Mouse (Mus musculus): ENCODE measurements around the gene Rnasek. TPM values are rescaled to one million over a fixed set of nuclear protein-coding genes. Genes with fewer than 3 reads are reported as not detected.
A peak's percentile ranks its signal among the peaks of the same experiment; 100 is the strongest.

The Rnasek gene
- 136 and 148 TPM in 2 replicates for polyA plus RNA-seq (2016; fragmentation: Nextera tagmentation; extraction: Ambion mirVana)

DNA sequence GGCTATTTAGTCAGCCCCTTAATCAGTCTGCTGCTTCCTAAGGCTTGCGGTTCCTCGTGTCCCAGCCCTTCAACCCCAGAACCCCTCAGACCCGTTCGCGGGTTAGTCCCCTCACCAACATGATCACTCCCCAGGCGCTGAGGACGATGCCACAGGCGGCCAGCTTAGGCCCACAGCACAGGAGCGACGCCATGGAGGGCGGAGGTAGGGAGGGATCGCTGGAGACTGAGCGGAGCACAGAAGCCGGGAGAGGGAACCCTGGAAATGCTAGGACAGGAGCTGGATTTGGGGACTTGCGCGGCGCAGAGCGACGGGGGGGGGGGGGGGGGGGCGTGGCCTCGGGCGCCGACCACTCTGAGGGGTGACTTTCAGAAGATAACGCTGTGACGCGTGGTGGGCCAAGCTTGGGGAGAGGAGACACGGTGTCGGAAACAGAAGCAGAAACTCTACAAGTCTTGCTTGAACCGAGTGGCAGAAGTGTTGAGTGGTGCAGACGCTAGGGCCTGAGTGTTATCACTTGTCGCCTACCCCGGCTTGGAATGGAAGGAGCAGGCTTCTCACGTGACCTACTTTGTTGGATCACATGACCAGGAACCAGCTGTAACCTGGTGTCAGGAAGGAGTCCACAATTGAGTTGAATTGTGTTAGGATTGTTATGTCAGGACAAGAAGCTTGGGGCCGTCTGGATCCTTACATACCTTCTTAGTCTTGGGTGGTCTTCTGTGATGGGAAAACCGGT, at the start of gene Rnasek, which contains the start of gene Gm21988:
TSS of gene Rnasek (minus strand) at position 302 of the 739 bp plus-strand sequence.
TSS of gene Gm21988 (minus strand) at position 290 of the 739 bp plus-strand sequence.
- peak within 1 kb of the TSS; percentile 86 for H3K4me2 ChIP-seq (replicated peaks)
- H3K27ac ChIP-seq = peak within 1 kb of the TSS; percentile 92
- H3K9ac ChIP-seq = peak within 1 kb of the TSS; percentile 81
- peaks cover 14% of the 10 kb centered on the region for H3K36me3 ChIP-seq
- H3K9me3 ChIP-seq = no peaks in the 10 kb centered on the region
- H3K4me1 ChIP-seq = peaks cover 25% of the 10 kb centered on the region
- 0% methylated on average over 29 of the region's 35 CpGs for WGBS
- no peaks in the 10 kb centered on the region for H3K27me3 ChIP-seq
- peak within 1 kb of the TSS; percentile 88 for H3K4me3 ChIP-seq
- ATAC-seq (ENCODE audit: insufficient number of reproducible peaks, insufficient read depth, low FRiP score, low TSS enrichment) = peak; percentile 13; the same call in 1 of the 2 replicates

DNA sequence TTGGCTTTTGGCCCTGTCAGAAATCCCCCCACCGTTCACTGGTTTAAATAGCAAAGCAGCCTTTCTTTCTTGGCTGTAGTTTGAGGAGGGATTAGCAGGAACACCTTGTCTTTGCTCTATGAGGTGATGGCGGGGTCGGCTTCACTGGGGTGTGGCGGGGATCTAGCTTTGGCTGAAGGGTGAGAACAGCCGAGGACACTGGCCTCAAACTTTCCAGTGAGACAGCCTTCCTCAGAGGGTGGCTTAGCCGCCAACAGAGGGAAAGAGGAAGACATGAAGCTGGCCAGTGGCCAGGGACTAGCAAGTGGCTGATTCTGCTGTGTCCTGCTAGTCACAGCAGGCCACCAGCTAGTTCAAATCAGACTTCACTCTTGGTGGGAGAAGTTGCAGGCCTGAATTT, 49.6 kb upstream of the Rnasek start:
- Histone ChIP-seq H3K9ac (no peak overlapping the region), H3K27ac (no peak overlapping the region)
- WGBS = 43% methylated on average over 6 of the region's 6 CpGs

DNA sequence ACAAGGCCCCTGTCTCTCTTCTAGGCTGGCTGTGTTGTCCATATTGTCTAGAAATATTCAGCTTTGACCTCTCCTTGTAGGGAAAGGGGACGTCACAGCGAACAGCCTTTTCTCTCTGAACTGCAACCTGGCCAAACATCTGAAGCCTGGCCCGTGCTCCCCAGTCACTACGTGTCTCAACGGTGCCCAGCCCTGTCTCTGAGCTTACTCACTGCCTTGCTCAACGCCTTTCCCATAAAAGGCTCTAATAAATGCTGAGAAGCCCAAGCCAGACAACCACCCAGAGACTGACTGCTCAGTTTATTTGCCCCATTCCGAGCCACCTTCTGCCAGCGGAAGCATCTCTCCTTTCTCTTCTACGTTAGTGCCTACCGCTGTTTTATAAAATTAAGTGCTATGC, 48.5 kb upstream of the Rnasek start:
- Histone ChIP-seq H3K36me3 (no peaks in the 10 kb centered on the region), H3K27ac (no peak overlapping the region), H3K9me3 (no peaks in the 10 kb centered on the region), H3K9ac (no peak overlapping the region), H3K4me1 (no peaks in the 10 kb centered on the region), H3K27me3 (no peaks in the 10 kb centered on the region), H3K4me3 (no peak overlapping the region), H3K4me2 (replicated peaks) (no peak overlapping the region)
- ATAC-seq (ENCODE audit: insufficient number of reproducible peaks, insufficient read depth, low FRiP score, low TSS enrichment) = no peak
- WGBS = 85% methylated on average over 10 of the region's 10 CpGs

More for the DNA sequence above, 49.6 kb upstream of the Rnasek start:
- H3K9me3 ChIP-seq = no peaks in the 10 kb centered on the region
- H3K36me3 ChIP-seq = no peaks in the 10 kb centered on the region
- H3K27me3 ChIP-seq = no peaks in the 10 kb centered on the region
- H3K4me1 ChIP-seq = no peaks in the 10 kb centered on the region
- ATAC-seq (ENCODE audit: insufficient number of reproducible peaks, insufficient read depth, low FRiP score, low TSS enrichment) = no peak
- H3K4me2 ChIP-seq (replicated peaks) = no peak overlapping the region
- no peak overlapping the region for H3K4me3 ChIP-seq

DNA sequence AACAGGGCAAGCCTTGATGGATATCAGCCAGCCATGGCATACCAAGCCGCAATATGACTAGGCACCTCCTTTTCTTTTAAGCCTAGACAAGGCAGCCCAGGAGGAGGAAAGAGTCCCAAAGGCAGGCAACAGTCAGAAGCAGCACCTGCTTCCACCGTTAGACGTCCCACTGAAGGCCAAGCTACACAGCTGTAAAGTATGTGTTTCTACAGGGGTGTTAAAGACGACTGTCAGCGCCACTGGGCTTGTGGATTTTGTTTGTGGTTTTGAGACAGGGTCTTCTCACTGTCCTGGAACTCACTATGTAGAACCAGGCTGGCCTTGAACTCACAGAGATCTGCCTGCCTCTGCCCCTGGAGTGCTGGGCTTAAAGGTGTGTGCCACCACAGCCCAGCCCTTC, 46.0 kb upstream of the Rnasek start:
- Histone ChIP-seq H3K27me3 (no peaks in the 10 kb centered on the region), H3K9me3 (no peaks in the 10 kb centered on the region), H3K9ac (no peak overlapping the region), H3K36me3 (no peaks in the 10 kb centered on the region), H3K4me2 (replicated peaks) (no peak overlapping the region), H3K4me3 (no peak overlapping the region), H3K27ac (no peak overlapping the region), H3K4me1 (no peaks in the 10 kb centered on the region)
- whole genome bisulfite sequencing = 77% methylated on average over 5 of the region's 5 CpGs
- no peak for ATAC-seq (ENCODE audit: insufficient number of reproducible peaks, insufficient read depth, low FRiP score, low TSS enrichment)

DNA sequence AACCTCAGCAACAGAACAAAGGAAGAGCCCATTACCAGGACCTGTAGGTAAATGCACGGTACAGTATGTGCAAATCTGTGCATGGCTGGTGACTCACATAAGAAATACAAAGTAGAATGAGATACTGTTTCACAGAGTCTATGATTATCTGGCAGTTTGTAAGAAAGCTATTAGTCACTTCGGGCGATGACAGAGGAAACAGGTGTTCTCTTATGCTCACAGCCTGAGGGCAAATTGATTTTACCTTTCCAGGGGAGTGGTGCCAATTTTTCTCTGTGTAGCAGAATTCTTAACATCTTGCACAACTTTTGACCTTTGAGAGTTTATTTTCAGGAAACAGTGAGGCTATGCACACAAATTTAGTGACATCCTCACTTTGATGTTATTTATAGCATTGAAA, 45.1 kb upstream of the Rnasek start:
- no peak for ATAC-seq (ENCODE audit: insufficient number of reproducible peaks, insufficient read depth, low FRiP score, low TSS enrichment)
- WGBS = 74% methylated on average over 3 of the region's 3 CpGs
- Histone ChIP-seq H3K27me3 (no peaks in the 10 kb centered on the region), H3K9ac (no peak overlapping the region), H3K4me1 (no peaks in the 10 kb centered on the region), H3K9me3 (no peaks in the 10 kb centered on the region), H3K36me3 (no peaks in the 10 kb centered on the region), H3K4me3 (no peak overlapping the region), H3K4me2 (replicated peaks) (no peak overlapping the region), H3K27ac (no peak overlapping the region)

DNA sequence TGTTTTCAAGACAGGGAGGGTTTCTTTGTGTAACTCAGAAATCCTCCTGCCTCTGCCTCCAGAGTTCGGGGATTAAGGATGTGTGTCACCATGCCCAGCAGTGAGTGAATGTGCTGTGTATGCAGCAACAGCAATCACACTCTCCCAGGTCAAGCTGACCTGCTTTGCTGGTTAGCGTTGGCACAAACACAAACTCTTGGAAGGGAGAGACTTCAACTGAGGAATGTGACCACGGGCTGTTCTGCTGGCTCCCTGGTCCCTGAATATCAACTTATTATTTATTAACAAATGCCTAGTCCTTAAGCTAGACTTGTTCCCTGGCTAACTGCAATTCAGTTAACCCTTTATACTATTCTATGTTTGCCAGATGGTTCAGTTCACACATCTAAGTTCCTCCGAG, 44.0 kb upstream of the Rnasek start:
- 84% methylated on average over 4 of the region's 4 CpGs for WGBS
- Histone ChIP-seq H3K27me3 (no peaks in the 10 kb centered on the region), H3K9ac (no peak overlapping the region), H3K9me3 (no peaks in the 10 kb centered on the region), H3K27ac (no peak overlapping the region), H3K4me3 (no peak overlapping the region), H3K4me2 (replicated peaks) (no peak overlapping the region), H3K4me1 (no peaks in the 10 kb centered on the region), H3K36me3 (no peaks in the 10 kb centered on the region)
- no peak for ATAC-seq (ENCODE audit: insufficient number of reproducible peaks, insufficient read depth, low FRiP score, low TSS enrichment)

DNA sequence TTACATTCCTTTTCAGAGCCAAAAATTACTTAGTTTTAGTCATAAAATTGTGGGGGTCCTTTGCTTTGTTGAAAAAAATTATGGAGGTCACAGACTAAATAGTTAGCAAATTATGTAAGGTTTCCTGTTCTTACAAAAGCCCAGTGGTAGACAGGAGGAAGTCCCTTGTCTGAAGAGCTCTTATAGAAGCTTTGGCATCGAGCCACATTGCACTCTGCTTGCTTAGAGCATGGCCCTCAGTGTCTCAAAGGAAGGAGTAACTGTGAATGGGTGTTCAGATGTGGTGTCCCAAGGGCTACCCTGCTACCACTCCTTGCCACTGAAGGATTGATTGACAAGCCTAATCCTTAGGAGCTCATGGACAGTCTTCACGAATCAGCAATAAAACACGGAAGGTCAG, 40.8 kb upstream of the Rnasek start:
- WGBS = 60% methylated on average over 3 of the region's 3 CpGs
- Histone ChIP-seq H3K4me2 (replicated peaks) (no peak overlapping the region), H3K9me3 (no peaks in the 10 kb centered on the region), H3K4me1 (no peaks in the 10 kb centered on the region), H3K4me3 (no peak overlapping the region), H3K9ac (no peak overlapping the region), H3K27ac (no peak overlapping the region), H3K27me3 (no peaks in the 10 kb centered on the region), H3K36me3 (no peaks in the 10 kb centered on the region)
- ATAC-seq (ENCODE audit: insufficient number of reproducible peaks, insufficient read depth, low FRiP score, low TSS enrichment) = no peak

DNA sequence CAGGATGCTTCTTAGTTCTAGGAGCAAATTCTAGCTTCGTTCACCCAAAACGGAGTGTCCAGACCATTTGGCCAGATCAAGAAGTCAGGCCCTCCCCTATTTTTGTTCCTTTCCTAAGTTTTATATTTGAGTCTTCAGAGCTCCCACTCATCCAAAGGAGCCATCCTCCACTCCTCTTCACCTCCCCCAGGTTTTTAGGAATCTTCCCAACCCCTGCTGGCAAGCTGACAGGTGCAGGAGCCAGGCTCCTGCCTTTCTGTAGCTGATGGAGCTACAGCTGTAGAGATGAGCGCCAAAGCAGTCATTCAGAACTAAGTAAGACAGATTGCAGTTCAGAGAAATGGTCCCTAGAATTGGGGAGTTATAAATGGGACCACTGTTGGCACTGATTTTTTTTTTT, 39.3 kb upstream of the Rnasek start:
- ATAC-seq (ENCODE audit: insufficient number of reproducible peaks, insufficient read depth, low FRiP score, low TSS enrichment) = no peak
- H3K27ac ChIP-seq = no peak overlapping the region
- no peak overlapping the region for H3K4me2 ChIP-seq (replicated peaks)
- no peak overlapping the region for H3K4me3 ChIP-seq
- no peaks in the 10 kb centered on the region for H3K4me1 ChIP-seq
- H3K27me3 ChIP-seq = no peaks in the 10 kb centered on the region
- no peak overlapping the region for H3K9ac ChIP-seq
- H3K9me3 ChIP-seq = no peaks in the 10 kb centered on the region
- 82% methylated on average over 3 of the region's 3 CpGs for WGBS
- H3K36me3 ChIP-seq = no peaks in the 10 kb centered on the region

DNA sequence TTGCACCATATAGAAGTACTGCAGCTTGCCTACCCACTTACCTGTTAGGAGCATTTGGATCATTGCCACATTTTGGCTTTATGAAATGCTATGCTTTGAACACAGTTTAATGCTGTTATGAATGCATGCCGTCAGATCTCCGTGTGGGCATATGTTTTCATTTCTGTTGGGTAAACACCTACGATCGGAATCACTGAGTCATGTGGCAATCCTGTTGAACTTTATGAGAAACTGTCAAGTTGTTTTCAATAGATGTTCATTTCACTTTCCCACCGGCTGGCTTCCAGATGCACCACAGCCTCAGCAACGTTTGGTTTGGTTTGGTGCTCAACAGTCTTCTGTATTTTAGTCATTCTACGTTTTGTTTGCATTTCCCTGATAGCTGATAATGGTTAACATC, 32.0 kb upstream of the Rnasek start:
- H3K27me3 ChIP-seq = no peaks in the 10 kb centered on the region
- H3K9ac ChIP-seq = no peak overlapping the region
- no peaks in the 10 kb centered on the region for H3K36me3 ChIP-seq
- H3K4me1 ChIP-seq = no peaks in the 10 kb centered on the region
- H3K4me2 ChIP-seq (replicated peaks) = no peak overlapping the region
- WGBS = 74% methylated on average over 7 of the region's 7 CpGs
- no peaks in the 10 kb centered on the region for H3K9me3 ChIP-seq
- H3K4me3 ChIP-seq = no peak overlapping the region
- no peak for ATAC-seq (ENCODE audit: insufficient number of reproducible peaks, insufficient read depth, low FRiP score, low TSS enrichment)
- no peak overlapping the region for H3K27ac ChIP-seq

DNA sequence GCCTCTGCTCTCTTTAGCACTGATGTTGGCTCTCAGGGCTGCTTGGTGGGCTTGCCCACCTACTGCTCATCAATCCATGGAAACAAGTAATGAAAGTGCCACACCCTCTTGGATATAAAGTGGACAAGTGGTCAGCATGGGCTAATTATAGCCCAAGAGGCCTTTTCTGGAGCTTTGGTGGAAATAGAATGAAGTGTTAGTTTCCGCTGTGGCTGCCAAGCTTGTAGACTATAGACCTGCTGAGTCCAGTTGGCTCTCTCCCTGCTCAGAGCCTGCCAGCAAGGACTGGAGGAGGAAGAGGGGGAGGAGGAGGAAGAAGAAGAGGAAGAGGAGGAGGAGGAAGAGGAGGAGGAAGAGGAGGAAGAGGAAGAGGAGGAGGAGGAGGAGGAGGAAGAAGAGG, 26.8 kb upstream of the Rnasek start:
- H3K4me1 ChIP-seq = no peaks in the 10 kb centered on the region
- H3K9ac ChIP-seq = no peak overlapping the region
- H3K27ac ChIP-seq = no peak overlapping the region
- no peak overlapping the region for H3K4me2 ChIP-seq (replicated peaks)
- 97% methylated on average over 1 of the region's 1 CpGs for WGBS
- H3K9me3 ChIP-seq = no peaks in the 10 kb centered on the region
- ATAC-seq (ENCODE audit: insufficient number of reproducible peaks, insufficient read depth, low FRiP score, low TSS enrichment) = no peak
- no peaks in the 10 kb centered on the region for H3K36me3 ChIP-seq
- H3K4me3 ChIP-seq = no peak overlapping the region
- no peaks in the 10 kb centered on the region for H3K27me3 ChIP-seq

DNA sequence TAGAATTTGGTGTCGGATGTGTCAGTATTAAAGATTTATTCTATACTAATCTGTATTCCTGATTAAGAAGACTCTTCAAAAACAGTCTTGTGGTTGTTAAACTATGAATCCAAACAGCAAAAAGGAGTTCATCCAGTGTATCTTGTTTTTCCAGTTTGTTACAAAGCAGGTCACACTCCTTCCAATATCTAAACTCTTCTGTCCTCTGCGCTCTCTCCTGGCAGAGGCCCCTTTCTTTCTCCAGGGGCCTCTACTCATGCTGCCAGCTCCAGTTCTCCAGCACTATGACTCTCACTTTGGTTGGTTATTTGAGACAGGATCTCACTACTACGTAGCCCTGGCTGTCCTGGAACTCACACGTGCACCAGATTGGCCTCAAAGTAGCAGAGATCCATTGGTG, 26.2 kb upstream of the Rnasek start:
- Histone ChIP-seq H3K9me3 (no peaks in the 10 kb centered on the region), H3K9ac (no peak overlapping the region), H3K27me3 (no peaks in the 10 kb centered on the region), H3K36me3 (no peaks in the 10 kb centered on the region), H3K4me2 (replicated peaks) (no peak overlapping the region), H3K4me1 (no peaks in the 10 kb centered on the region), H3K4me3 (no peak overlapping the region), H3K27ac (no peak overlapping the region)
- WGBS = 64% methylated on average over 4 of the region's 4 CpGs
- ATAC-seq (ENCODE audit: insufficient number of reproducible peaks, insufficient read depth, low FRiP score, low TSS enrichment) = no peak

DNA sequence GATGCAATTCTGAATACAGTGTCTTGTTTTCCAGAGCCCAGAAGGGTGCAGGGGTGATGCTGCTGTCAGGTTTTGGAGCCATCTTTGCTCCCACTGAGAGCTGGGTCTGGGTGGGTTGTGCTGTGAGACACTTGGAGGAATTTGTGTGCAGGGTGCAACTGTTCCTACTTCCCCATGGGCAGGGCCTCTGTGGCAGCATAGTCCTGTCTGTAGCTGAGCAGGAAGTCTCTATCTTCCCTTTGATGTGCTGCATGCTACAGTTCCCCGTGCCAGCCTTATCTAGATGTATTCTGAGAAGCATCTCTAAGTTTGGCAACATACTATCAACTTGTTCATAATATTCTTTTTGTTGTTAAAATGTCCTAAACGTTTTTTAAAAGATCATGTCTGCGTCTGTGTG, 25.6 kb upstream of the Rnasek start:
- H3K27me3 ChIP-seq = no peaks in the 10 kb centered on the region
- no peak overlapping the region for H3K4me3 ChIP-seq
- no peak for ATAC-seq (ENCODE audit: insufficient number of reproducible peaks, insufficient read depth, low FRiP score, low TSS enrichment)
- H3K27ac ChIP-seq = no peak overlapping the region
- no peaks in the 10 kb centered on the region for H3K36me3 ChIP-seq
- no peak overlapping the region for H3K9ac ChIP-seq
- H3K4me1 ChIP-seq = no peaks in the 10 kb centered on the region
- no peak overlapping the region for H3K4me2 ChIP-seq (replicated peaks)
- WGBS = 51% methylated on average over 3 of the region's 3 CpGs
- H3K9me3 ChIP-seq = no peaks in the 10 kb centered on the region

All from embryonic facial prominence, embryonic 12.5 days (tissue).